Mouse (Mus musculus) brain, embryonic 14.5 days (tissue): ENCODE data around the gene Chmp2a.

Experiments used
- CTCF ChIP-seq: fragments of 200-500 bp; IDR thresholded peaks from 2 replicates; pipeline ENCODE4 v1.5.1; 2012; ENCODE audit warnings: inconsistent platforms, mild to moderate bottlenecking, moderate library complexity, borderline replicate concordance; ENCODE audit not compliant: insufficient read depth, insufficient read length; ENCODE audit errors: extremely low read depth
- POLR2A ChIP-seq: fragments of 200-500 bp; IDR thresholded peaks from 2 replicates; pipeline ENCODE4 v1.6.1; 2012; ENCODE audit warnings: mild to moderate bottlenecking, inconsistent platforms, borderline replicate concordance; ENCODE audit not compliant: poor library complexity, insufficient read depth, insufficient read length, severe bottlenecking; ENCODE audit errors: extremely low read depth

GRCm38 (mm10) chr7:13032541-13032940 is 2.1 kb downstream of the Chmp2a start:
- TF ChIP-seq POLR2A (no peak), CTCF (no peak)
